In the genomic region with DNA sequence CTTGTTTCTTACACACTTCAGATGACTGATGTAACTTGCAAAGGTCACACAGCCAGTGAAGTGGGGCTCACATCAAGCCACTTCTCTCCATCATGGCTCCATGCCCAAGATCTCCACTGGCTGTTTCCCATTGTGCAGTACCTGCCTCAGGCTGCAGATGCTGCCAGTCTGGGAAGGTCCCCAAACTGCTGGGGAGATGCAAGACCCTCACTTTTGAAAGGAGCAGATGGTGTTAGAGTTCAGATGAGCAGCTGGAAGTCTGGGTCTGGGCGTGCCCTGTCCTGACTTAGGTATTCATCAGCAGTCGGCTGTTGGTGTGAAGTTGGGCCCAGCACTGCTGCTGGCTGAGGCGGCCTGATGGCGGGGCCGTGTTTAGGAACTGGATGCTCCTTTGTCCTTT, we compare ENCODE assay signal across 10 mouse cellular contexts.
DNase-seq lines count a peak whose midpoint lies in the region; ATAC-seq lines count a peak whose summit lies in the region.
"Had no signal": no experiment of that assay in that cellular context is flagged by ENCODE, and none has a peak within 500 bp of the region (broad histone marks: within the 10 kb centered on the region; RNA-seq: fewer than 3 reads in every experiment).

No protein-coding gene starts in this region.

- no peak overlapping the region for H3K4me3 ChIP-seq in midbrain, embryonic 11.5 days (ENCODE audit: low read depth, low read length)
- no peak overlapping the region for H3K4me3 ChIP-seq in midbrain, embryonic 15.5 days
- H3K4me3 ChIP-seq in hindbrain, embryonic 13.5 days = no peak overlapping the region
- H3K4me3 ChIP-seq in neural tube, embryonic 13.5 days = no peak overlapping the region

- 57% methylated on average over 5 of the region's 5 CpGs for WGBS in midbrain, embryonic 11.5 days
- 31% methylated on average over 5 of the region's 5 CpGs for WGBS in midbrain, embryonic 15.5 days
- 28% methylated on average over 5 of the region's 5 CpGs for WGBS in hindbrain, embryonic 13.5 days
- 16% methylated on average over 5 of the region's 5 CpGs for WGBS in neural tube, embryonic 13.5 days

- peak; percentile 19 for DNase-seq in adrenal gland, postnatal 14 days
- no peak for DNase-seq in adrenal gland, postnatal 25 days
- no peak for DNase-seq in midbrain, embryonic 11.5 days (ENCODE audit: low spot score, missing footprints)
- DNase-seq in frontal cortex, postnatal 14 days (ENCODE audit: low spot score in 2 of 2) = no peak
- DNase-seq: adrenal gland, adult 2 months; liver had no signal

- H3K9me3 ChIP-seq in midbrain, embryonic 11.5 days (ENCODE audit: control insufficient read depth, low read length) = no peaks in the 10 kb centered on the region
- no peaks in the 10 kb centered on the region for H3K9me3 ChIP-seq in midbrain, embryonic 15.5 days
- no peaks in the 10 kb centered on the region for H3K9me3 ChIP-seq in hindbrain, embryonic 13.5 days
- no peaks in the 10 kb centered on the region for H3K9me3 ChIP-seq in neural tube, embryonic 13.5 days

- H3K9ac ChIP-seq in midbrain, embryonic 11.5 days (ENCODE audit: low read length) = no peak overlapping the region
- H3K9ac ChIP-seq in midbrain, embryonic 15.5 days = no peak overlapping the region
- no peak overlapping the region for H3K9ac ChIP-seq in hindbrain, embryonic 13.5 days
- peak overlapping the region; percentile 9; the same call in 1 of the 2 replicates for H3K9ac ChIP-seq in neural tube, embryonic 13.5 days

- no peak overlapping the region for H3K4me2 ChIP-seq in midbrain, embryonic 11.5 days
- H3K4me2 ChIP-seq in midbrain, embryonic 15.5 days = no peak overlapping the region
- H3K4me2 ChIP-seq in hindbrain, embryonic 13.5 days = no peak overlapping the region
- H3K4me2 ChIP-seq in neural tube, embryonic 13.5 days = no peak overlapping the region

- peaks cover 25% of the 10 kb centered on the region; the same call in 1 of the 2 replicates for H3K4me1 ChIP-seq in midbrain, embryonic 11.5 days (ENCODE audit: control insufficient read depth, insufficient read depth, low read length)
- H3K4me1 ChIP-seq in midbrain, embryonic 15.5 days = peaks cover 69% of the 10 kb centered on the region
- peaks cover 76% of the 10 kb centered on the region for H3K4me1 ChIP-seq in hindbrain, embryonic 13.5 days (replicated peaks)
- peaks cover 84% of the 10 kb centered on the region for H3K4me1 ChIP-seq in neural tube, embryonic 13.5 days (replicated peaks)

- no peaks in the 10 kb centered on the region for H3K27me3 ChIP-seq in midbrain, embryonic 11.5 days (ENCODE audit: control insufficient read depth, insufficient read depth, low read length)
- no peaks in the 10 kb centered on the region for H3K27me3 ChIP-seq in midbrain, embryonic 15.5 days (replicated peaks)
- H3K27me3 ChIP-seq in hindbrain, embryonic 13.5 days = no peaks in the 10 kb centered on the region
- H3K27me3 ChIP-seq in neural tube, embryonic 13.5 days = no peaks in the 10 kb centered on the region

- no peaks in the 10 kb centered on the region for H3K36me3 ChIP-seq in midbrain, embryonic 11.5 days (ENCODE audit: control insufficient read depth, insufficient read depth, low read length)
- no peaks in the 10 kb centered on the region for H3K36me3 ChIP-seq in midbrain, embryonic 15.5 days (replicated peaks)
- no peaks in the 10 kb centered on the region for H3K36me3 ChIP-seq in hindbrain, embryonic 13.5 days
- no peaks in the 10 kb centered on the region for H3K36me3 ChIP-seq in neural tube, embryonic 13.5 days

- peak; percentile 38; the same call in 1 of the 2 replicates for ATAC-seq in midbrain, embryonic 11.5 days (ENCODE audit: low FRiP score)
- ATAC-seq in midbrain, embryonic 15.5 days (replicated peaks) = no peak
- no peak for ATAC-seq in hindbrain, embryonic 13.5 days (ENCODE audit: low FRiP score)
- no peak for ATAC-seq in neural tube, embryonic 13.5 days (ENCODE audit: low read depth)
- ATAC-seq in inflammation-experienced regulatory T-cells, adult 6 months = no peak

- no peak overlapping the region for H3K27ac ChIP-seq in midbrain, embryonic 11.5 days (ENCODE audit: low read depth, low read length)
- no peak overlapping the region for H3K27ac ChIP-seq in midbrain, embryonic 15.5 days
- H3K27ac ChIP-seq in hindbrain, embryonic 13.5 days = peak overlapping the region; percentile 62
- peak overlapping the region; percentile 62 for H3K27ac ChIP-seq in neural tube, embryonic 13.5 days (replicated peaks)

Comparison
In these comparisons a context has a peak if more than half of its experiments do, and no peak if none do; other contexts are left out.
1. H3K27ac ChIP-seq: peak in hindbrain, embryonic 13.5 days (single experiment) and neural tube, embryonic 13.5 days (single experiment); none in midbrain, embryonic 11.5 days (single experiment) and midbrain, embryonic 15.5 days (single experiment).